Mouse (Mus musculus) left cerebral cortex, adult 8-10 months (tissue): ENCODE results near the gene Zfp384. TPM values are rescaled to one million over a fixed set of nuclear protein-coding genes. Genes with fewer than 3 reads are reported as not detected.

ENCODE experiments used
- DNase-seq, 2 experiments: peaks; one replicate each; pipeline ENCODE4 v3.0.0; 2022; ENCODE audit warnings: low spot score in 2 of 2
- total RNA-seq, 4 experiments: library from RNA; stranded (reverse); gene quantifications; 2 replicates each; pipeline ENCODE4 v1.2.4; 2022

Gene Zfp384
- total RNA-seq, 4 experiments from 2014 or later: 36.8 to 48.5 (median 40.5) TPM

DNA sequence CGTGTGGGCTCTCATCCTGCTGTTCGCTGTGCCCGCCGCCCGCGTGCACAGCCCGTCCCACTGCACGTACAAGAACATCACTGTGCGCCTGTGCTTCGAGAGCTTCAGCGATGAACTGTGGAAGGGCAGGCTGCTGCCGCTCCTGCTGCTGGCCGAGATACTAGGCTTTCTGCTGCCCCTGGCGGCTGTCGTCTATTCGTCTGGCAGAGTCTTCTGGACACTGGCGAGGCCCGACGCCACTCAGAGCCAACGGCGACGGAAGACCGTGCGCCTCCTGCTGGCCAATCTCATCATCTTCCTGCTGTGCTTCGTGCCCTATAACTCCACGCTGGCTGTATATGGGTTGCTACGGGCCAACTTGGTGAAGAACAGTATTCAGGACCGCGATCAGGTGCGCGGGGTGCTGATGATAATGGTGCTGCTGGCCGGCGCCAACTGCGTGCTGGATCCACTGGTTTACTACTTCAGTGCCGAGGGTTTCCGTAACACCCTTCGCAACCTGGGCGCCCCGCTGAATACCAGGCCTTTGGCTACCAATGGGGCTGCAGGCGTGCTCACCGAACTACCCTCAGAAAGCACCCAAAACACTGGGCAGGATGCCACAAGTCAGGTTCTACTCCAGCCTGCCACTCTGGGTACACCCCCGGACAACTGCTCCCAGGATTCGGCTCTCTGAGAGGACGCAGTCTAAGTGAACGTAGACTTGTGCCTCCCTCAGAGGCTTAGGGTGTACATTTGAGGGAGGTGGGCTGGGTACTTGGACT, 73.0 kb downstream of the Zfp384 start:
- DNase-seq: peak; percentile 50 to 80

DNA sequence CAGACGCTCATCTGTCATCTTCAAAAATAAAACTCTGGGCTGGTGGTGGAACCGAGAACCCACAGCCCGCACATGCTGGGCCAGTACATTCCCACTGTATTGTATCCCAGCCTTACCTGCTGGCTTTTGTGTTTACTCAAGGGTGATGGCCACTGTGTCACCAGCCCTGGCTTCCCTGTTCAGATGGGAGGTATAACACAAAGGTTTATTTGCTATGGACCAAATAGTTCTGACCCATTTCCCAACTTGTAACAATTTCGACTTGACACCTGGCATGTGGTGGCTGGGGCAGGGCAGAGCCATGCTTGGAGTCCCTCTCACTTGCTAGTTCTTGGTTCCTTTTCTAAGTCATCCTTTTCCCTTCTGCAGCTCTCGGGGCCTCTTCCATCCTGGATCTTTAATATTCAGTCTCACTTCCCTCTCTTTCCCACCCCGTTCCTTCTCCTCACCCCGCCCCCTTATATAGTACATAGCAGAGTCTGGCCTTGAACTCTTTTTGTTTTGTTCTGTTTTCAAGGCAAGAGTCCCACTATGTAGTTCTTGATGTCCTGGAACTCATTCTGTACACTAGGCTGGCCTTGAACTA, 73.9 kb downstream of the Zfp384 start:
- DNase-seq: no peak

DNA sequence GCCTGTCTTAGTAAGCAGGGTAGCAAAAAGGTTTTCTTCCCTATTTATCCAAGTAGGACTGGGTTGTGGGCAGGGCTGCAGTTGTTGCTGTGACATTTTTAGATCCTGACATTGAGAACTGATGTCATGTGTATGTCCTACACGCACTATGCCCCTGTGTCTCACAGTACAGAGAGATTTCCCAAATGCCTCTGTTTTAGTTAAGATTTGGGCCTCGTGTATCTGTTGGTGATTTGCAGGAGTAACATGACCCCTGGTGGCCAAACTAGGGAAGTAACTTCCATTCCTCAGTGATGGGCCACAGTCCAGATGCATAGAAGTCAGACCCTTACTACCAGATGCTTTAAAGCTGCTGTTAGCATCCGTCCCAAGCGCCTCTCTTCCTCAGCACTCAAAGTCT, 75.5 kb downstream of the Zfp384 start:
- DNase-seq: no peak

Other genes starting within 250 kb of the Zfp384 start
- 1,000 to 10,000 TPM; 1,117 to 1,267 (median 1,165) TPM for gene Eno2, start 239.5 kb upstream of the Zfp384 start, total RNA-seq
- gene Lrrc23, start 229.4 kb upstream of the Zfp384 start, total RNA-seq: 1 to 10 TPM; 2.3 to 3.4 (median 2.7) TPM
- 1 to 10 TPM; 4.0 to 5.8 (median 5.0) TPM for gene Spsb2, start 200.5 kb upstream of the Zfp384 start, total RNA-seq
- gene Tpi1, start 194.8 kb upstream of the Zfp384 start, total RNA-seq: 100 to 1,000 TPM; 794 to 847 (median 813) TPM
- 100 to 1,000 TPM; 200 to 215 (median 204) TPM for gene Usp5, start 179.7 kb upstream of the Zfp384 start, total RNA-seq
- 1 to 10 TPM in 1 of 4 experiments, under 1 TPM in 3; 0.49 to 1.0 (median 0.80) TPM for gene Cdca3, start 179.6 kb upstream of the Zfp384 start, total RNA-seq
- under 1 TPM in 3 of 4 experiments, not detected in 1; 0.20 to 0.87 (median 0.53) TPM for gene Gnb3, start 168.9 kb upstream of the Zfp384 start, total RNA-seq
- 10 to 100 TPM; 18.5 to 25.6 (median 20.6) TPM for gene P3h3, start 151.4 kb upstream of the Zfp384 start, total RNA-seq
- 100 to 1,000 TPM; 202 to 224 (median 204) TPM for gene Gpr162, start 145.2 kb upstream of the Zfp384 start, total RNA-seq
- gene Cd4, start 120.9 kb upstream of the Zfp384 start, total RNA-seq: 10 to 100 TPM; 13.4 to 17.2 (median 15.9) TPM
- 10 to 100 TPM in 2 of 4 experiments, 1 to 10 TPM in 2; 2.4 to 12.6 (median 6.8) TPM for gene Lag3, start 97.4 kb upstream of the Zfp384 start, total RNA-seq
- gene Ptms, start 89.0 kb upstream of the Zfp384 start, total RNA-seq: 100 to 1,000 TPM; 915 to 964 (median 945) TPM
- 100 to 1,000 TPM; 578 to 635 (median 620) TPM for gene Mlf2, start 77.8 kb upstream of the Zfp384 start, total RNA-seq
- gene Cops7a, start 43.6 kb upstream of the Zfp384 start, total RNA-seq: 100 to 1,000 TPM; 154 to 177 (median 165) TPM
- 100 to 1,000 TPM; 146 to 232 (median 185) TPM for gene Pianp, start 12.5 kb upstream of the Zfp384 start, total RNA-seq
- gene Ing4, start 30.6 kb downstream of the Zfp384 start, total RNA-seq: 10 to 100 TPM; 52.5 to 59.2 (median 54.2) TPM
- 10 to 100 TPM in 2 of 4 experiments, 1 to 10 TPM in 2; 8.6 to 12.1 (median 10.1) TPM for gene Acrbp, start 40.5 kb downstream of the Zfp384 start, total RNA-seq
- gene Lpar5, start 58.8 kb downstream of the Zfp384 start, total RNA-seq: 1 to 10 TPM in 2 of 4 experiments, under 1 TPM in 2; 0.44 to 1.9 (median 0.82) TPM
- gene Chd4, start 86.8 kb downstream of the Zfp384 start, total RNA-seq: 100 to 1,000 TPM; 161 to 176 (median 173) TPM
- 10 to 100 TPM; 25.4 to 28.2 (median 27.2) TPM for gene Nop2, start 122.8 kb downstream of the Zfp384 start, total RNA-seq
- 10 to 100 TPM; 62.0 to 68.5 (median 66.4) TPM for gene Iffo1, start 136.1 kb downstream of the Zfp384 start, total RNA-seq
- 1,000 to 10,000 TPM; 2,585 to 3,221 (median 2,921) TPM for gene Gapdh, start 157.3 kb downstream of the Zfp384 start, total RNA-seq
- 10 to 100 TPM; 25.9 to 32.9 (median 30.5) TPM for gene Ncapd2, start 182.6 kb downstream of the Zfp384 start, total RNA-seq
- 10 to 100 TPM; 74.9 to 79.0 (median 77.2) TPM for gene Mrpl51, start 182.7 kb downstream of the Zfp384 start, total RNA-seq
- 100 to 1,000 TPM; 127 to 156 (median 131) TPM for gene Vamp1, start 206.4 kb downstream of the Zfp384 start, total RNA-seq
- gene Tapbpl, start 222.7 kb downstream of the Zfp384 start, total RNA-seq: 1 to 10 TPM; 4.3 to 7.0 (median 6.4) TPM
- under 1 TPM in 1 of 4 experiments, not detected in 3; 0.32 TPM for gene Cd27, start 227.9 kb downstream of the Zfp384 start, total RNA-seq